Mouse (Mus musculus): ENCODE results near the gene Nrp1. TPM values are rescaled to one million over a fixed set of nuclear protein-coding genes. Genes with fewer than 3 reads are reported as not detected.

Gene Nrp1
- total and polyA plus RNA-seq, 3 experiments, result 7.3 to 14.7 (median 11.9) TPM

DNA sequence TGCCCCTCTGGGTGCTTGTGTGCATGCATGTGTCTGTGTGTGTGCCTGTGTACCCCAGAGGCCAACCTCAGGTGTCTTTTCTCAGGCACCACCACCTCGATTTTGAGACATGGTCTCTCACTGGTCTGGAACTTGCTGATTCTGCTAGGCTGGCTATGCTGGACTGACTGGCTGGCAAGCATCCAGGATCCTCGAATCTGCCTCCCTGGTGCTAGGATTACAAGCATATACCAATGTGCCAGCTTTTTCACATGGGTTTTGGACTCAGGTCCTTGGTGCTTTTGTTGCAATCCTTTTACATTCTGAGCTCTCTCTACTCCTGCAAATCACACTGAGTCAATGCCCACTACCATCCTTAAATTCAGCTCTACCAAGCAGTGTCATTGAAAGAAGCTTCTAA is 46.5 kb downstream of the Nrp1 start:
- Histone ChIP-seq H3K9ac (ENCODE audit: insufficient read depth, low read depth) (no peak overlapping the region), H3K4me2 (ENCODE audit: insufficient read depth, low read depth, poor library complexity, severe bottlenecking) (no peak overlapping the region), H3K9me3 (replicated peaks; ENCODE audit: low read length) (no peaks in the 10 kb centered on the region), H3K4me3 (replicated peaks in 1 of 3; ENCODE audit: low read depth in 2 of 3, low read length in 2 of 3, poor library complexity in 1 of 3) (no peak overlapping the region), H3K36me3 (replicated peaks in 1 of 2; ENCODE audit: control insufficient read depth in 1 of 2, insufficient read depth in 1 of 2, low read length in 1 of 2) (no peaks in the 10 kb centered on the region), H3K4me1 (ENCODE audit: control insufficient read depth in 1 of 2, insufficient read depth in 2 of 2) (peaks cover 0 to 6% of the 10 kb centered on the region in 2 experiments; a peak in 1 of 4 replicates), H3K27me3 (replicated peaks) (no peaks in the 10 kb centered on the region), H3K79me2 (replicated peaks; ENCODE audit: control insufficient read depth, extremely low read depth, insufficient read depth, poor library complexity, severe bottlenecking) (no peaks in the 10 kb centered on the region), H3K27ac (ENCODE audit: insufficient read depth, low read depth) (no peak overlapping the region)
- no peak for TF ChIP-seq UBTF (IDR thresholded peaks at IDR 0.05; ENCODE audit: low read depth, low read length)
- dilution Hi-C loops (cut with MboI; ENCODE audit: extremely low pct_ligation_motif_present, extremely low pct_unique_long_range_greater_than_20kb, low sequenced_read_pairs) (no loop called here), in situ Hi-C loops (cut with MboI; ENCODE audit: low pct_ligation_motif_present, low pct_unique_long_range_greater_than_20kb, low sequenced_read_pairs) (no loop called here)
- DNase-seq (ENCODE audit: extremely low read depth), result no peak

DNA sequence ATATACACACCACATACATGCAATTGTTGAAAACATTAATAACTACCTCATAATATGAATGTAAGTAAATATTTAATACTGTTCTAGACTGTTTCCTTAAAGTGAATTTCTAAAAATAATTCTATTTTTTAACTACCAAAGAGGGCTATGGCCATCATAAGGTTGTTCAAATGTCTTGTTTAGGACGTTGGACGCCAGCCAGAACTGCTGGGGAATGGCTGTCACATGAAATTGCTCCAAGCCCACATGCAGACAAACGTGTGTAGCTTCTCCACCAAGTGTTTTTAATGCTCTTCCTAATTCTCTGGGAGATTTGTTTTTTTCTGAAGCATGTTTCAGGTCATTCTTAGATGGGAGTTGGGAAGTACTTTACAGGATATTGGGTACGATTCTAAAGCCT is 55.0 kb downstream of the Nrp1 start:
- in situ Hi-C loops (cut with MboI; ENCODE audit: low pct_ligation_motif_present, low pct_unique_long_range_greater_than_20kb, low sequenced_read_pairs) (no loop called here), dilution Hi-C loops (cut with MboI; ENCODE audit: extremely low pct_ligation_motif_present, extremely low pct_unique_long_range_greater_than_20kb, low sequenced_read_pairs) (no loop called here)
- Histone ChIP-seq H3K4me1 (ENCODE audit: control insufficient read depth in 1 of 2, insufficient read depth in 2 of 2) (peaks cover 3 to 17% of the 10 kb centered on the region in 2 experiments; a peak in 2 of 4 replicates), H3K79me2 (replicated peaks; ENCODE audit: control insufficient read depth, extremely low read depth, insufficient read depth, poor library complexity, severe bottlenecking) (no peaks in the 10 kb centered on the region), H3K9ac (ENCODE audit: insufficient read depth, low read depth) (no peak overlapping the region), H3K36me3 (replicated peaks in 1 of 2; ENCODE audit: control insufficient read depth in 1 of 2, insufficient read depth in 1 of 2, low read length in 1 of 2) (no peaks in the 10 kb centered on the region), H3K4me2 (ENCODE audit: insufficient read depth, low read depth, poor library complexity, severe bottlenecking) (no peak overlapping the region), H3K4me3 (replicated peaks in 1 of 3; ENCODE audit: low read depth in 2 of 3, low read length in 2 of 3, poor library complexity in 1 of 3) (no peak overlapping the region), H3K27me3 (replicated peaks) (no peaks in the 10 kb centered on the region), H3K27ac (ENCODE audit: insufficient read depth, low read depth) (no peak overlapping the region), H3K9me3 (replicated peaks; ENCODE audit: low read length) (no peaks in the 10 kb centered on the region)
- TF ChIP-seq ETS1 (conservative IDR thresholded peaks at IDR 0.05; ENCODE audit: low read depth, low read length), result no peak
- no peak for TF ChIP-seq HCFC1 (IDR thresholded peaks at IDR 0.05; ENCODE audit: low read depth, low read length)
- no peak for DNase-seq (ENCODE audit: extremely low read depth)

DNA sequence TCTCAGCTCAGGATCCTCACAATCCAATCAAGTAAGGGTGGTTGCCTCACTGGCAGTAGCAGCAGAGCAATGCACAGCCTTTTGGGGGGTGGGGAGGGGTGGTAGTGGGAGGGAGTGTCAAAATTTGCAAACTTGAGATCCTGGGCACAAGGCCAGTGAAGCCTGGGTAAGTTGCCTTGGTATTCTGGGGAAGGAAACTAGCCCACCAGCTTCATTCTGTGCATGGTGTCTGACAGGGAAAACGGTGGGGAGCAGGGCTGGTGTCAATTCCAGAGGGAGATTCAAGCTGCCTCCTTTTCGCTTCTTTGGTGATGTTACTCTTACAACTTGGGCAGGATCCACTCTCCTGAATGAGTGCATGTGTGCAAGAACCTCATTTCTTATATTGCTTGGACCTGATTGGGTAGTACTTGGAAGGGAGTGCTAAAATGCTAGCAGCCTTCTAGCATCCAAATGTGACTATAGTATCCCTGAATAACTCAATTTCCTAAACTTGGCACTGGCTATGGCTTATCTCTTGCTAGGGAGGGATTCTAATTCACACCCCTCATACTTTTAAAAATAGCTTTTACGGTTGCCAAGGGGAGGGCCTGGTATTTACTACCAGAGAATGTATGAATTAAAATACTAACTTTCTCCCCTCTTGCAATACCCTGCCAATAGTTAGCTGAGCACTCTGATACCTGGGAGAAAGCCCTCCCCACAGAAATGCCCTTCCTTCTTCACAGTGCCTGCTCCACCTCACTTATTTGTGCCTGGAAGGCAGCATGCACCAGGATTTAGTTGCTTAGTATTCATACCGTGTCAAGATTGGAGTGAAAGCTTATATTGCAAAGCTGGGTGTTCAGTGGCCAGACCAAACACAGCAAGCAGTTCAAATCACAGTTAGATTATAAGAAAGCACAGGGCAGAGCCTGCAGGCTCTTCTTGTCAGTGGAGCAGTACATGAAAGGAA is 57.6 kb downstream of the Nrp1 start:
- no peak overlapping the region for H3K27ac ChIP-seq (ENCODE audit: insufficient read depth, low read depth)
- no peak for DNase-seq (ENCODE audit: extremely low read depth)
- TF ChIP-seq MXI1 (IDR thresholded peaks at IDR 0.05; ENCODE audit: low read depth, low read length), result no peak
- no peak for TF ChIP-seq TCF12 (IDR thresholded peaks at IDR 0.05; ENCODE audit: low read depth, low read length)
- no peak for TF ChIP-seq MAFK (IDR thresholded peaks at IDR 0.05; ENCODE audit: insufficient replicate concordance, low read length)
- no peak for TF ChIP-seq NELFE (IDR thresholded peaks at IDR 0.05; ENCODE audit: low read depth, low read length)
- TF ChIP-seq NRF1 (IDR thresholded peaks at IDR 0.05; ENCODE audit: low read depth, low read length), result no peak
- no peaks in the 10 kb centered on the region for H3K27me3 ChIP-seq (replicated peaks)
- peaks cover 0 to 8% of the 10 kb centered on the region in 2 experiments for H3K36me3 ChIP-seq (replicated peaks in 1 of 2; ENCODE audit: control insufficient read depth in 1 of 2, insufficient read depth in 1 of 2, low read length in 1 of 2)
- no peak overlapping the region for H3K9ac ChIP-seq (ENCODE audit: insufficient read depth, low read depth)
- no peaks in the 10 kb centered on the region for H3K79me2 ChIP-seq (replicated peaks; ENCODE audit: control insufficient read depth, extremely low read depth, insufficient read depth, poor library complexity, severe bottlenecking)
- H3K4me1 ChIP-seq (ENCODE audit: control insufficient read depth in 1 of 2, insufficient read depth in 2 of 2), result peaks cover 11 to 29% of the 10 kb centered on the region in 2 experiments; a peak in 3 of 4 replicates
- in situ Hi-C loops (cut with MboI; ENCODE audit: low pct_ligation_motif_present, low pct_unique_long_range_greater_than_20kb, low sequenced_read_pairs) (no loop called here), dilution Hi-C loops (cut with MboI; ENCODE audit: extremely low pct_ligation_motif_present, extremely low pct_unique_long_range_greater_than_20kb, low sequenced_read_pairs) (no loop called here)
- no peak overlapping the region for H3K4me3 ChIP-seq (replicated peaks in 1 of 3; ENCODE audit: low read depth in 2 of 3, low read length in 2 of 3, poor library complexity in 1 of 3)
- no peaks in the 10 kb centered on the region for H3K9me3 ChIP-seq (replicated peaks; ENCODE audit: low read length)
- no peak overlapping the region for H3K4me2 ChIP-seq (ENCODE audit: insufficient read depth, low read depth, poor library complexity, severe bottlenecking)

Data from CH12.LX (cell line).